Mouse (Mus musculus) fat pad, adult 2 months (tissue): ENCODE data around the gene Olfr1046.
"Not testable (repeated sequence)": the region's sequence is repeated elsewhere in the genome, so short reads cannot be mapped to it uniquely, and the experiment has no call there.

Source experiments
- DNase-seq: peaks from one replicate; pipeline ENCODE4 v3.0.0-alpha.2; 2011; ENCODE audit warnings: low read depth, low spot score; ENCODE audit errors: extremely low read depth

Gene Olfr1046

GRCm38 (mm10) chr2:86219214-86219613, at the start of gene Olfr1046:
Olfr1046 (minus strand) TSS chr2:86219314.
- DNase-seq, result no peak

GRCm38 (mm10) chr2:86258228-86258627, 39.1 kb upstream of the Olfr1046 start, which contains the start of gene Olfr1049:
Olfr1049 (minus strand) TSS chr2:86258328.
- DNase-seq, result not testable (repeated sequence)

- no peak for DNase-seq
Measured at GRCm38 (mm10) chr2:86240189-86240588, 21.1 kb upstream of the Olfr1046 start, which contains the start of gene Olfr1048. Olfr1048 (minus strand) TSS chr2:86240289.

- no peak for DNase-seq
Measured at GRCm38 (mm10) chr2:86231301-86231700, 12.2 kb upstream of the Olfr1046 start, which contains the start of gene Olfr1047. Olfr1047 (minus strand) TSS chr2:86231401.

- DNase-seq, result no peak
Measured at GRCm38 (mm10) chr2:86202909-86203308, 16.2 kb downstream of the Olfr1046 start, which contains the start of gene Olfr1045. Olfr1045 (minus strand) TSS chr2:86203009.

GRCm38 (mm10) chr2:86195863-86196262, 23.3 kb downstream of the Olfr1046 start:
- DNase-seq, result no peak

GRCm38 (mm10) chr2:86185583-86185982, 33.5 kb downstream of the Olfr1046 start, which contains the start of gene Olfr52:
Olfr52 (minus strand) TSS chr2:86185683.
- DNase-seq, result no peak

- DNase-seq, result no peak
Measured at GRCm38 (mm10) chr2:86179950-86180349, 39.2 kb downstream of the Olfr1046 start.

- DNase-seq, result no peak
Measured at GRCm38 (mm10) chr2:86177720-86178119, 41.4 kb downstream of the Olfr1046 start, which contains the start of gene Olfr1044. Olfr1044 (minus strand) TSS chr2:86177820.

- not testable (repeated sequence) for DNase-seq
Measured at GRCm38 (mm10) chr2:86175422-86175821, 43.7 kb downstream of the Olfr1046 start.

- no peak for DNase-seq
Measured at GRCm38 (mm10) chr2:86167422-86167821, 51.7 kb downstream of the Olfr1046 start, which contains the start of gene Olfr1043. Olfr1043 (minus strand) TSS chr2:86167522.
